Mouse (Mus musculus) R1 (cell line): Measurements from ENCODE around the gene Gm21904.
"Not testable (repeated sequence)": the region's sequence is repeated elsewhere in the genome, so short reads cannot be mapped to it uniquely, and the experiment has no call there.

Experiments
- DNase-seq: peaks from one replicate; pipeline ENCODE4 v3.0.0-alpha.2; 2018; ENCODE audit warnings: low read depth, low spot score

Gm21904 gene

GRCm38 (mm10) chrY:17846166-17846565 is at the start of gene Gm21904:
Gene Gm21904, minus strand, starts transcription at chrY:17846266.
- not testable (repeated sequence) for DNase-seq

- DNase-seq, result not testable (repeated sequence)
Observed at GRCm38 (mm10) chrY:17874441-17874840, 28.4 kb upstream of the Gm21904 start, which contains the start of the genes Gm20772 and Gm20831. Gene Gm20772, plus strand, starts transcription at chrY:17874741. Gene Gm20831, plus strand, starts transcription at chrY:17874741.
